Mouse (Mus musculus) hindlimb bud, embryonic 11.5 days (tissue): ENCODE data around the gene Gtf2f2.
"Not testable (repeated sequence)": the region's sequence is repeated elsewhere in the genome, so short reads cannot be mapped to it uniquely, and the experiment has no call there.

ENCODE experiments used
- DNase-seq: peaks from one replicate; pipeline ENCODE4 v3.0.0-alpha.2; 2012; ENCODE audit warnings: low read depth, low spot score; ENCODE audit errors: extremely low spot score

Gtf2f2 gene

DNA sequence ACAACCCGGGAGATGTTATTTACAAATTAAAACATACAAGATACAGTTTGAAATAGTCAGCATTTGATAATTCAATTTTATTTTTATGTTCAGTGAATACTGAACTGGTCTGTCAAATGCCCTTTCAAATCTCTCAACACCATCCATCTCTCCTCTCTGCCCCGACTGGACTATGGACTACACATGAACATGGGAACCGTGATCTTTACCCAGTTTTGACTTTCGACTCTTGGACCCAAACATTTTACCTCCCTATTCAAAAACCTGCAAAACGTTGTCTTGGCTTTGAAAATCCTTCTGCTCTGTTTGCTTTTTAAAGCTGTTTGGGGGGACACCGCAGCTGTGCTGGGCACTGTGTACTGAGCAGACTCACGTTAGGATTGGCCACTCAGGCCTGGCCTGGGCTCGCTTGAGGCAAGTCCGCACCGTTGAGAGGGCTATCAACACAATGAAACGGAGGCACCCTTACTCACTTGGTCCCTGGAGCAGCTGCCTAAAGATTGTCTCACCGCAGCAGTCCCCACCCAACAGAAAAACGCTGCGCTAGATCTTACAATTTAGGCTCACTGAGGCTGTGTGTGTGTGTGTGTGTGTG, 140.8 kb downstream of the Gtf2f2 start:
- DNase-seq: no peak

- DNase-seq: not testable (repeated sequence)
Measured at GRCm38 (mm10) chr14:75868028-75868427, 142.6 kb downstream of the Gtf2f2 start.

DNA sequence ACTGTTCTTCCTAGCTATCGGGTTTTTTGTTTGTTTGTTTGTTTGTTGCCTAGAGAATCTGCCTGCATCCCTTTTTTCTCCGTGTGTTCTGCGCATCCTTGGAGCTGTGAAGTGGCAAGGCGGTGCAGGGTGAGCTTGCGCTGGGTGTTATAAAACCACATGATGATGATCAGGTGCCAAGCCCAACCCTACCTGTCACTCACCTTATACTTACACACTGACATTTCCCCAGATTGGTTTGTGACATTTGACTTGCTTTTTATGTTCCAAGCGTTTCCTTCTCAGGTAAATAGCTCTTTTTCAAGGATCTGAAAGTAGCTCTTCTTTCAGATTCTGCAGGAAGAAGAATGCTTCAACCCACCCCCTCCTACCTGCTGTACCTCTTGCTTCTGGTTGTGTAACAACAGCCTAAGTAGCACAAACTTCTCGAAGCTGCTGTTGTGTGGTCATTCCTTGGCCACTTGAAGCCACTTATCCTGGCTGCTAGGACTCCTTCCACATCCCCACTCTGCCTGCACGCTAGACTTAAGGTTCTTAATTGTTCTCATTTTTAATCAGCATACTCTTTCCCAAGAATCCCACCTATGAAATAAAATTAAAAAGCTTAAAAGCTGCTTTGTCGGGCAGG, 143.8 kb downstream of the Gtf2f2 start:
- DNase-seq: no peak

DNA sequence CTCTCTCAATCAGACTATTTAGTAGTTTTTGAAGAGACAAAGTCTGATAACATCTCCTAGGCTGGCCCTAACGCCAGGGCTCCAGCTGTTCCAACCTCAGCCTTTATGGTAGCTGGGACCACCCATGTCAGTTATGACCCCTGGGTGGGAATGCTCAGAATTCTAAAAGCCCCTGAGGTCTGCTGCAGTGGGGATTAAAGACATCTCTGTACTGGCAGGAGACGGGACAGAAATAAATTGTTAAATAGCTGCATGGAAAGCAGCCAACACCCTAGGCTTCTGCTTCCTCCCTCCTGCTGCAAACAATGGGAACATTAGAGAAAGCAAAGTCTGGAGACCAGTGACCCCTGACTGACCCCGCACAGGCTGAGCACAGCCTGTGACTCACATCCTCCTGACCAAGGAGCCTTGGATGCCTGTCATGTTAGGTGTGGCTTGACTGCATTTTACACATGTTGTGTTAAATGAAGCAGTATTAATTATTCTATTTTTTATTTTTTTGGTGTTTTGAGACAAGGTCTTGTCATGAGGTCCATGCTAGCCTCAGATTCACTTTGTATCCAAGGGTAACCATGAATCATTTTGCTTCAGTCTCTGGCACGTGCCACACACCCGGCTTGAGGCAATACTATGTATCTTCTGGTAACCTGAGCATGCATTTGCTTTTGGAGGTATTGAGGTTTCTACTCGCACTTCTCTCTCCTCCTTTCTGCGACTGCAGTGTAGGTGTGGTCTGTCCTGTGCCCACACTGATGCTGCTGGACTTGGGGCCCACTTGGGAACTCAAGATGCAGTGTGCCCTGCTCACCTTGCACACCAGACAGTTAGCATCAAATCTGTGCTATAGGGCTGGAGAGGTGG, 146.9 kb downstream of the Gtf2f2 start:
- no peak for DNase-seq

- DNase-seq: no peak
Measured at GRCm38 (mm10) chr14:75862701-75863100, 148.0 kb downstream of the Gtf2f2 start.

GRCm38 (mm10) chr14:75859619-75860018, 151.0 kb downstream of the Gtf2f2 start:
- DNase-seq: no peak

- DNase-seq: no peak
Measured at GRCm38 (mm10) chr14:75858181-75858580, 152.5 kb downstream of the Gtf2f2 start.

DNA sequence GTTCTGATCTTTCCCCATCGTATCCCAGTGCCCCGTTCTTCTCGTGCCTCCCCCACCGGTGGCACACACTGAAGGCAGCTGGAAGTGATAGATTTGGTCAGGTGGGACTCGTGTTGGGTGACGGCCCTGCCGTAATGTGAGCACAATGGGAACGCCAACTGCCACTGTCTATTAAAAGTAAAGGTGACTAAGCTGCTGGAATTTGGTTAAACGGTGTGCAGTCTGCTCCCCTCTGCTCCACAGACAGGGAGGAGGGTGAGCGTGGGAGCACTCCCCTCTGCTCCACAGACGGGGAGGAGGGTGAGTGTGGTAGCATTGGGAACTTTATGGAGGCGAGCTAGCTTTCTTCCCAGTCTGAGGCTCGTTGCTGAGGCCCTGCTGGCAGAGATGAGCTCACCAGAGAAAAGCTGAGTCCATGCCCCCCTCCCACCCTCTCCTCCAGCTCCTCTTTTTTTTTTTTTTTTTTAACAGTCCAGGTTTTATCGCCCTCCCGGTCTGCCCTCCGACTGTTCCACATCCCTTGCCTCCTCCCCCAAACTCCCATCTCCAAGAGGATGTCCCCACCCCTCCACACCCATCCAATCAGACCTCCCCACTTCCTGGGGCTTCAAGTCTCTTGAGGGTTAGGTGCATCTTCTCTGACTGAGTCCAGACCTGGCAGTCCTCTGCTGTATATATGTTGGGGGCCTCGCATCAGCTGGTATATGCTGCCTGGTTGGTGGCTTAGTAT, 155.2 kb downstream of the Gtf2f2 start:
- DNase-seq: no peak

DNA sequence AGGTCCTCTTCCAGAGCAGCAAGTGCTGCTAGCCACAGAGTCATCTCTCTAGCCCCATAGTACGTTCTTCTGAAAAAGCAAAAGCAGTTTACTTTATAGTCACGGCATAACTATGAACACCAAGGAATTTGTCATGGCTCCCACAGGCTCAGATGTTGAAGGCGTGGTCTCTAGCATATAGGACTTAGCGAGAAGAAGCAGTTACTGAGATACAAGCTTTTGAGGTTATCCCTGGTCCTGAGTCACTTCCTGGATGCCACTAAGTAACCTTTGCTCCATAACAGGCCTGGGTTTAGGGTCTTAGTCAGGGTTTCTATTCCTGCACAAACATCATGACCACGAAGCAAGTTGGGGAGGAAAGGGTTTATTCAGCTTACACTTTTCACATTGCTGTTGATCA, 158.6 kb downstream of the Gtf2f2 start:
- DNase-seq: no peak

GRCm38 (mm10) chr14:75850819-75851218, 159.8 kb downstream of the Gtf2f2 start:
- DNase-seq: no peak

DNA sequence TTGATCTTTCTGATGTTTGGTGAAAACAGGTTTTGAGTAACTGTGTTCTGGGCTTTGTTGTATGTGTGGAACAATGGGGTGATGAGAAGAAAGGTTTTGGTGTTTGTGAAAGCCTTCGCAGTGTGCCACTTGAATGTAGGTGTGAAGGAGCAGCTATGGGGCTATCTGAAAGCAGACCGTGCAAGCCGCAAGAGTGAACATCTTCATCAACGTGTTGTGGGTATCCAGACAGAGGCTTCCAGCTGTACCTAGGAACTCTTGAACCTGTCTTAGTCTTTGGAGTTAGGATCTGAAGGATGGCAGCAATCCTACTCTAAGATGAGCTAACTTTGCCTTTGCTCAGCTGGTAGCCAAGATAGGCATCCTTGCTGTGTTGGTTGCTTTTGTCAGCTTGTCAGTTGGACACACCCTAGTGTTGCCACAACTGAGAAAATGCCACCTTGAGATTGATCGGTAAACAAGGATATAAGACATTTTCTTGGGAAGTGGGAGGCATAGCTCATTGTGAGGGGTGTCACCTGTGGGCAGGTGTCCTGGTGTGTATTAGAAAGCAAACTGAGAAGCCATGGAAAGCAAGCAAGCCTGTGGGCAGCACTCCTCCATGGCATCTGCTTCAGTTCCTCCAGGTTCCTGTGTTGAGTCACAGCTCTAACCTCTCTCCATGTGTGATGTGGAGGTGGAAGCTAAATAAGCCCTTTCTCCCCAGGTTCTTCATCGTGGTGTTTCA, 160.7 kb downstream of the Gtf2f2 start:
- DNase-seq: no peak

DNA sequence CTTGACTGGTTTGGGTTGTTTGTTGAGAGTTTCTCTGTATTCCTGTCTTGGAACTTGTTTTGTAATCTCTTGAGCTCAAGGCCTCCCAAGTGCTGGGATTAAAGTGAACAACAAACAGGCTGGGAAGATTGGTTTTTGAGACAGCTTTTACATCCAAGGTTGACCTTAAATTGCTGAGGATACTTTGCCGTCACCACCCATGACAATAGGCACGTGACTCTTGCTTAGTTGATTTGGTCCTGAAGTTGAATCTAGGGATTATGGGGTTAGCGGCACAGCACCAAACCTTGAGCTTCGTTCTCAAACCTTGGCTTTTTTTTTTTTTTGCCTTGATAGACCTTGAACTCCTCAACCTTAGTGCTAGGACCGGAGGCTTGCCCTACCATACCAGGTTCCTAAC, 161.4 kb downstream of the Gtf2f2 start:
- no peak for DNase-seq

GRCm38 (mm10) chr14:75848482-75848881, 162.2 kb downstream of the Gtf2f2 start:
- no peak for DNase-seq

GRCm38 (mm10) chr14:75847669-75848068, 163.0 kb downstream of the Gtf2f2 start:
- DNase-seq: no peak
